Mouse (Mus musculus): ENCODE measurements around the gene Pigo.
"Not testable (repeated sequence)": the region's sequence is repeated elsewhere in the genome, so short reads cannot be mapped to it uniquely, and the experiment has no call there.

The Pigo gene

DNA sequence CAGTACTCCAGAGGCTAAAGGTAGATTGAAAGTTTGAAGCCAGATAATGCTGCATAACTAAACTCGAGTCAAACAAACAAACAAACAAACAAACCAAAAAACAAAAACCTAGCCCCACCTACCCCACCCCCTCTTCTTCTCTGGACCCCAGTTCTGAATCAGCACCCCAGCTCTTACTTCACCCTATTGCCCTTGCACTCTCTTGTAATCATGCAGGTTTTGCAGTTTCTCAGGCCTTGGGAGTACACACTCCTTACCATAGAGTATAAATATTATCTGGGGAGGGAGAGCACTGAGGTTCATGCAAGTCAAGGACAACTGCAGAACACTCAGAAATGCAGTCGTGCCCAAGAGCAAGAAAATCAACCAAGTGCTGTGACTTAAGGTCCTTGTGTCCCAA is 24.3 kb downstream of the Pigo start:
- DNase-seq (ENCODE audit: low spot score): no peak

DNA sequence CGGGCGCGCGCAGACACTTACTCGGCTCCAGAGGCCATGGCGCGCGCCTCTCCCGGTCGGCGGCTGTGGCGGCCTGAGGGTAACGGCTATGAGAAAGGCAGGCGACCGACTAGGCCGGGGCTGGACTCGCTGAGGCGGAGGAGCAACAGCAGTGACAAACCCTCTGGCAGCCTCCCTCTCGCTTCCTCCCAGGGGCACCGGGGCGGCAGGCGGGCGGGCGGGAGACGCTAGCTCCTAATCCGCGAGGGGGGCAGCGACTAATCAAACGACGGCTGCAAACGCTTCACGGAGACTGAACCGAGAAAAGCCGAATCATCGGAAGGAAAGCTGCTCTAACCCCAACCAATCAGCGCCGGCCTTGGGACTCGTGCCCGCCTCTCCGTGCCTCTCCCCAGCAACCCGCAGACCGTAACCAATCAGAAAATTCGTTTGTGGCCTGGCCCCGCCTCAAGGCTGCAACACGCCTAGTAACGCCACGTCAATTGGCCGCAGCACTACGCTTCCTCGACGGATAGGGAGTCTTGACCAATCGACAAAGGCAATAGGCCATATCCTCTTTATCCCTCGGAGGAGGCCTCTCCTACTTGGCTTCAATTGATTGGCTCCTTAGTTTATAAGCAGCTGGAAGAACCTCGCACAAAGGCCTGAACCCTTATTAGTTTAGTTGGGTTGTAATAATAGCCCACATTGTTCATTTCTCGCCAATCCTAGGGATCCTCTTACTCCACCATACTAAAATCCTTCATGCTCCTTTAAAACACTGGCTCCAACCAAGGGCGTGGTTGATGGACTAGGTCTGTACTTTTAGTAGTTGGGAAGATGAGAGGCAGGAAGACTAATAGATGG is 25.3 kb downstream of the Pigo start, which contains the start of gene Vcp:
Gene Vcp (minus strand): TSS at position 367 of the 846 bp plus-strand sequence.
- DNase-seq (ENCODE audit: low spot score): peak; percentile 98

DNA sequence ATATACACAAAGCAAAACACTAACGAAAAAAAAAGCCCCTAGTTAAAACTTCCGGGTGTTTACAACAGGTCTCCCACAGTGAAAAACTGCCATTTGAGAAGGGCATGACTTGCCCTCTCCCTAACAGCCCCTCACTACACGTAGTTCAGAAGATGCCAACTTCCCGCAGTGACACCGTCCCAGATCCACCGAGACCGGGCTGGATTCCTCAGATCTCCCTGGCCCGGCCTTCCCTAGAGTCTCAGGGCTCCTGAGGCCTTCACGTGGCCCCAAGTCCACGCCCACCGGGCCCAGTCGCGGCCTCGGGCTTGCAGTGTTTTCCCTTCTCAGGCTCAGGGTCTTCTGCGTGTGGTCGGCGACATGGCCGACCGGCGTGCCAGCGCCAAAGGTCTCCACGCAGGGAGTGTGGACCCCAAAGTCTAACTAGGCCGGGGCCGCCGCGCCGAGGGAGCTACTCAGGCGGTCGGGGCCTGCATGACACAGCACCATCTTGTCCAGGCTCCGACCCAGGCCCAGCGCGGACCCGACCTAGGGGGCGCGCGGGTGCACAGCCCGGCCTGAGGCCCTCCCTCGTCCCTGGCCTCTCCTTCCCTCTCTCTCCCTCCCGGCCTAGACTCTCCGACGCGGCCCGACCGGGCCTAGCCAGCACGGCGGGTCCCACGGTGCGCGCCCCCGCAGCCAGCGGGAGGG is 26.0 kb downstream of the Pigo start:
- peak; percentile 60 for DNase-seq (ENCODE audit: low spot score)

DNA sequence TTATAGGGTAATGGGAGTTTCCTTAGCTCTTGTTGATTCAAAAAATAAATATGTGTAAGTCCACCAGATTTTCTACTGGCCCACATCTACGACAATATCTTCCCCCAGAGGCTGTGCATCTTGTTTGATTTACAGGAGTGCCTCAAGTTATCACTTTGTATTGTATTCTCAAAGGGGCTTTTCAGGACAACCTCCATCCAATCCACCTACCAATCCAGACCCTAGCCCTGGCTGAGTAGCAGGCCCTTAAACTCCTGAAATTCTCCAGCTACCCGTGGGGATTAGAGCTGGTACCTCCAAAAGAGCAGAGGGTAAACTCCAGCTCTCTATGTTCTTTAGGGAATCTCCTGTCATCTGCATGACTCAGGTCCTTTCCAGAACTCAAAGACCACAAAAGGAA is 27.6 kb downstream of the Pigo start:
- DNase-seq (ENCODE audit: low spot score): no peak

DNA sequence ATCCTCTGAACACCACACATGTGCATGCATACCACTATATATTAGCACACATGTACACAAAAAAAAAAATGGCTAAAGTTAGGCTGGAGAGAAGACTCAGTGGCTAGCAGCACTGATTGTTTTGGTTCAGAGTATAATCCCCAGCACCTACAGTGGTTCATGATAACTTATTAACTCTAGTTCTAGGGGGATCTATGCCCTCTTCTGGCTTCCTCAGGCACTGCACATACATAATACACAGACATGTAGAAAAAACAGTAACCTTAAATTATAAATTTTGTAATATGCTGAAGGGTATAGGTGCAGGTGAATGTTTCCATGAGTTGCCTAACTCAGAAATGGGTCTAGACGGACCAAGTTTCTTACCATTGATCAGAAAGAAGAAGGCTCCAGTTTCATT is 37.3 kb downstream of the Pigo start:
- no peak for DNase-seq (ENCODE audit: low spot score)

DNA sequence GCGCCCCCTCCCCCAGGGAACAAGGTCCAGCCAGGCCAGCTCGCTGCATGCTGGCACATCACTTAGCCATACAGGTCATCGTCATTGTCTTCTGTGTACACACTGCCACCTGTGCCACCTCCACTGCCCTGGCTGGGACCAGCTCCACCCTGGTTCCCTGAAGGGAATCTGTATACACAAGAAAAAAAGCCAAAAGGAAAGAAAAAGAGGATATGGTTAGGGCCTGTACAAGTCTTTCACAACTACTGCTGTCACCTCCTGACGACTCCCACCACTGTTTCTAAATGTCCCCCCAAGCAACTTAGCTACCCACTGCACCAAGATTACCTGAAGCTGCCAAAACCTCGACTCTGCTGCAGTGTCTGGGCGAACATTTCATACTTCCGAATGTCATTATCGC is 45.2 kb downstream of the Pigo start:
- DNase-seq (ENCODE audit: low spot score): not testable (repeated sequence)

DNA sequence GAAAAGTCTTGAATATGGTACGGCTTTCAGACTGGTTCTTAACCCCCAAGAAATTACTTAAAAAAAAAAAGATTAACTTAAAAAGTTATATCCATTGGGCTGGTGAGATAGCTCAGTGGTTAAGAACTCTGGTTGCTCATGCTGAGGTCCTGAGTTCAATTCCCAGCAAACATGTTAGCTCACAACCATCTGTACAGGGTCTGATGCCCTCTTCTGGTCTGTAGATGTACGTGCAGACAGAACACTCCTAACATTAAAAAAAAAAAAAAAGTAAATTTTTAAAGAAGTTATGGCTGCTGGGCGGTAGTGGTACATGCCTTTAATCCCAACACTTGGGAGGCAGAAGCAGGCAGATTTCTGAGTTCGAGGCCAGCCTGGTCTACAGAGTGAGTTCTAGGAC is 47.6 kb downstream of the Pigo start:
- no peak for DNase-seq (ENCODE audit: low spot score)

DNA sequence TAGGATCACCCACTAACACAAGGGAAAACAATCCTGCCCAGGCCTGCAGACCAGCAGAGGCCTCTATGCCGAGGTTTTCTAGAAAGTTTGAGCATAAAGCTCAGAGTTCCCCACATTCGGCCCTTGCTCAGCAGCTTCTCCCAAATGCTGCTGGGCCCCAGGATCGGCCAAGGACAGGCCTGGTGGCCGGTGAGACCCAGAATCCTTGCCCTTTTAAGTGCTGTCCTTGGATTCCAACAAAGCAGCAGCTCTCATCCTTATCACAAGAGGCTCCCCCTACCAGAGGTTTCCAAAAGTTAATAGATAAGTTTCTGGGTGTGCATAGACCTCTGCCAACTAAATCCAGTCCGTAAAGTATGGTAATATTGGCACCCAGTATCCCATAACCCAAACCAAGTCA is 51.8 kb downstream of the Pigo start:
- no peak for DNase-seq (ENCODE audit: low spot score)

DNA sequence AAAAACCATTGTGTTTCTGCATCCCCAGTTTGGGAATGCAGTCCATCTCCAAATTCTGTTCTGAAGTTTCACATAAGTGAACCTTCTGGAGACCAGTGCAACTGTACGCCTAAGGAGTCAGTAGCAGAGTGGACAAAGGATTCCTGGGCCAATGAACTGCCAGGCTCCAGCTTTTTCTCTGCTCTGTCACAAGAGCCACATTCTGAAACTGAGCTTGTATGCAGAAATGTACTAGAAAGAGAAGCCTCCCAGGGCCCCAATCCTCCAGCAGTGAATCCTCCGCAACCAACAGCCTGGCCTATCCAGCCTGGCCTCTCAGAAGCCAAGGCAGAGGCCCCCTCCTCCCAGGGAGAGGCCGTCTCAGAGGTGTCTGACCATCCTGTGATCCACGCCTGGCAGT is 52.7 kb downstream of the Pigo start:
- DNase-seq (ENCODE audit: low spot score): no peak

DNA sequence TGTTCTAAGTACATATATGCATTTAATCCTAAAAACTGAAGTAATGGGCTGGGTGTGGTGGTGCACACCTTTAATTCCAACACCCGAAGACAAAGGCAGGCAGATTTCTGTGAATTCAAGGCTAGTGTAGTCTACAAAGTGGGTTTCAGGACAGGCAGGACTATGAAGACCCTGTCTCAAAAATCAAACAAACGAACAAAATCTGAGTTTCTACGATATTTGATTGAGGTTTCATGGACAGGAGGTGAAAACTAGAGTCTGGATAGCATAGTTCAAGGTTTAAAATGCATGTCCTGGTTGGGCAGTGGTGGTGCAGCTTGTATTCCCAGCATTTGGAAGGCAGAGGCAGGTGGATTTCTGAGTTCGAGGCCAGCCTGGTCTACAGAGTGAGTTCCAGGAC is 56.3 kb downstream of the Pigo start, which contains the start of gene 1700022I11Rik:
Gene 1700022I11Rik (plus strand): TSS at position 301 of the 400 bp plus-strand sequence.
- DNase-seq (ENCODE audit: low spot score): no peak

All from ovary, postnatal 14 days (tissue).